Mouse (Mus musculus) CH12.LX (cell line): ENCODE measurements around the gene Ap2a2. TPM values are rescaled to one million over a fixed set of nuclear protein-coding genes. Genes with fewer than 3 reads are reported as not detected.

ENCODE experiments used
- DNase-seq: peaks from one replicate; pipeline ENCODE4 v3.0.0-alpha.2; 2013; ENCODE audit errors: extremely low read depth
- H3K27ac ChIP-seq: 2 replicates; pipeline ENCODE4 v1.5.1; 2012; ENCODE audit warnings: low read depth, mild to moderate bottlenecking, control low read depth, moderate library complexity; ENCODE audit not compliant: insufficient read depth
- H3K27me3 ChIP-seq: replicated peaks from 2 replicates; pipeline ENCODE3; 2012; ENCODE audit warnings: inconsistent platforms
- H3K36me3 ChIP-seq, 2 experiments: replicated peaks in 1 of 2; 2 replicates each; pipeline versions ENCODE3 to v1.6.1; 2012; ENCODE audit warnings: inconsistent platforms in 1 of 2, low read length in 1 of 2, mild to moderate bottlenecking in 1 of 2, mixed read lengths in 1 of 2, moderate library complexity in 1 of 2; ENCODE audit not compliant: control insufficient read depth in 1 of 2, insufficient read depth in 1 of 2
- H3K4me1 ChIP-seq, 2 experiments: 2 replicates each; pipeline ENCODE4 v1.6.1; 2012; ENCODE audit warnings: inconsistent platforms in 1 of 2, moderate library complexity in 1 of 2; ENCODE audit not compliant: insufficient read depth in 2 of 2, control insufficient read depth in 1 of 2
- H3K4me2 ChIP-seq: 2 replicates; pipeline ENCODE4 v1.6.1; 2012; ENCODE audit warnings: low read depth, mild to moderate bottlenecking, control low read depth; ENCODE audit not compliant: poor library complexity, insufficient read depth, severe bottlenecking
- H3K4me3 ChIP-seq, 3 experiments: fragments of 150-350 bp in 1 of 3; sonication (generic) in 1 of 3; replicated peaks in 1 of 3; 2 replicates each; pipeline versions ENCODE3 to v1.5.1; 2011 to 2012; ENCODE audit warnings: low read depth in 2 of 3, low read length in 2 of 3, mild to moderate bottlenecking in 2 of 3, moderate library complexity in 2 of 3, control low read depth in 1 of 3, improper control_type of control experiment in 1 of 3, inconsistent platforms in 1 of 3, mixed read lengths in 1 of 3; ENCODE audit not compliant: poor library complexity in 1 of 3
- H3K79me2 ChIP-seq: replicated peaks from 2 replicates; pipeline ENCODE4 v1.6.1; 2012; ENCODE audit warnings: mild to moderate bottlenecking, moderate library complexity; ENCODE audit not compliant: control insufficient read depth, poor library complexity, insufficient read depth, severe bottlenecking; ENCODE audit errors: extremely low read depth
- H3K9ac ChIP-seq: 2 replicates; pipeline ENCODE4 v1.6.1; 2012; ENCODE audit warnings: low read depth, mild to moderate bottlenecking, control low read depth, moderate library complexity; ENCODE audit not compliant: insufficient read depth
- H3K9me3 ChIP-seq: replicated peaks from 2 replicates; pipeline ENCODE3; 2012; ENCODE audit warnings: low read length, inconsistent platforms, mixed read lengths
- CTCF ChIP-seq, 2 experiments: IDR thresholded peaks in 1 of 2; conservative IDR thresholded peaks in 1 of 2; 2 replicates each; pipeline ENCODE4 v1.5.1; 2011 to 2012; ENCODE audit warnings: low read depth in 2 of 2, low read length in 2 of 2, improper control_type of control experiment in 1 of 2, inconsistent platforms in 1 of 2, mild to moderate bottlenecking in 1 of 2, moderate library complexity in 1 of 2
- ELF1 ChIP-seq: IDR thresholded peaks from 2 replicates; pipeline ENCODE4 v1.6.1; 2014; ENCODE audit warnings: low read depth, mild to moderate bottlenecking, inconsistent platforms, low read length, improper control_type of control experiment
- JUN ChIP-seq: IDR thresholded peaks from 2 replicates; pipeline ENCODE4 v1.6.1; 2011; ENCODE audit warnings: low read depth, mild to moderate bottlenecking, low read length, improper control_type of control experiment, moderate library complexity; ENCODE audit not compliant: insufficient read depth
- MAX ChIP-seq: IDR thresholded peaks from 2 replicates; pipeline ENCODE4 v1.6.1; 2011; ENCODE audit warnings: low read length, improper control_type of control experiment
- MAZ ChIP-seq: IDR thresholded peaks from 2 replicates; pipeline ENCODE4 v1.6.1; 2012; ENCODE audit warnings: low read depth, mild to moderate bottlenecking, inconsistent platforms, low read length, improper control_type of control experiment, moderate library complexity
- POLR2A ChIP-seq: IDR thresholded peaks from 2 replicates; pipeline ENCODE4 v1.6.1; 2011; ENCODE audit warnings: low read depth, mild to moderate bottlenecking, improper control_type of control experiment, low read length
- RAD21 ChIP-seq: IDR thresholded peaks from 2 replicates; pipeline ENCODE4 v1.6.1; 2011; ENCODE audit warnings: low read depth, mild to moderate bottlenecking, low read length, improper control_type of control experiment, moderate library complexity
- RCOR1 ChIP-seq: conservative IDR thresholded peaks from 2 replicates; pipeline ENCODE4 v1.6.1; 2012; ENCODE audit warnings: low read depth, mild to moderate bottlenecking, inconsistent platforms, low read length, improper control_type of control experiment
- SIN3A ChIP-seq: IDR thresholded peaks from 2 replicates; pipeline ENCODE4 v1.6.1; 2012; ENCODE audit warnings: low read length, improper control_type of control experiment, inconsistent platforms
- SMC3 ChIP-seq: IDR thresholded peaks from 2 replicates; pipeline ENCODE4 v1.6.1; 2011; ENCODE audit warnings: low read depth, low read length, improper control_type of control experiment
- UBTF ChIP-seq: IDR thresholded peaks from 2 replicates; pipeline ENCODE4 v1.6.1; 2012; ENCODE audit warnings: low read depth, mild to moderate bottlenecking, inconsistent platforms, low read length, improper control_type of control experiment, moderate library complexity
- USF2 ChIP-seq: conservative IDR thresholded peaks from 2 replicates; pipeline ENCODE4 v1.6.1; 2011; ENCODE audit warnings: low read depth, low read length, improper control_type of control experiment
- ZC3H11A ChIP-seq: IDR thresholded peaks from 2 replicates; pipeline ENCODE4 v1.6.1; 2012; ENCODE audit warnings: low read depth, mild to moderate bottlenecking, inconsistent platforms, low read length, improper control_type of control experiment
- ZMIZ1 ChIP-seq: IDR thresholded peaks from 2 replicates; pipeline ENCODE4 v1.6.1; 2012; ENCODE audit warnings: low read depth, mild to moderate bottlenecking, inconsistent platforms, low read length, improper control_type of control experiment
- dilution Hi-C: fragments of 300-500 bp; cut with MboI; formaldehyde crosslinking; loops from 2 replicates; pipeline ENCODE4 v1.14.3; 2020; ENCODE audit warnings: low sequenced_read_pairs; ENCODE audit not compliant: extremely low pct_unique_long_range_greater_than_20kb, extremely low pct_ligation_motif_present
- in situ Hi-C: fragments of 300-500 bp; cut with MboI; formaldehyde crosslinking; loops from 3 replicates; pipeline ENCODE4 v1.14.3; 2019; ENCODE audit warnings: low sequenced_read_pairs, low pct_ligation_motif_present, low pct_unique_long_range_greater_than_20kb, mixed read lengths
- polyA plus RNA-seq: library from polyadenylated mRNA; unstranded; fragments of >175 nt; gene quantifications from 2 replicates; pipeline ENCODE4 v1.2.1, GENCODE M21; 2012; ENCODE audit warnings: low read depth; ENCODE audit not compliant: insufficient read length
- total RNA-seq, 2 experiments: library from RNA; depleted of rRNA; stranded (reverse); fragments of 300-350 nt in 1 of 2; fragments of >200 nt in 1 of 2; gene quantifications; 2 replicates each; pipeline ENCODE4 v1.2.3; 2012 to 2014

The Ap2a2 gene
- total and polyA plus RNA-seq, 3 experiments: 30.0 to 50.7 (median 43.1) TPM

DNA sequence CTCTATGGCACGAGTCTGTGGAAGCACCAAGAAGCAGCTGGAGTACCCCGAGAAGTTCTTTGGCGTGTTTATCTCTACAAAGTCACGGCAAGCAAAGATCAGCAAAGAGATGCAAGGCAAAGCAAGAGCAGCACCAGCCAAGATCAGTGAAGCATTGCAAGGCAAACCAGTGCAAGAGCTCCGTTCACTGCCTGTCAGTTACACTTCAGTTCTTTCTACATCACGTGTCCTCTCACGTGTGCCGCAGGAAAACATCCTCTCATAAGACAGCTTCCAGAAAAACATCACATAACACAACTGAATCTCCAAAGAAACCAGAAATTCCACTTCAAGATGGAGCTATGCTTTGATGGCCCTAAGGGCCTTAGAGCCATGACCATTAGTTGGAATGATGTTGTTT, 29.0 kb downstream of the Ap2a2 start:
- dilution Hi-C loops: no loop called here

DNA sequence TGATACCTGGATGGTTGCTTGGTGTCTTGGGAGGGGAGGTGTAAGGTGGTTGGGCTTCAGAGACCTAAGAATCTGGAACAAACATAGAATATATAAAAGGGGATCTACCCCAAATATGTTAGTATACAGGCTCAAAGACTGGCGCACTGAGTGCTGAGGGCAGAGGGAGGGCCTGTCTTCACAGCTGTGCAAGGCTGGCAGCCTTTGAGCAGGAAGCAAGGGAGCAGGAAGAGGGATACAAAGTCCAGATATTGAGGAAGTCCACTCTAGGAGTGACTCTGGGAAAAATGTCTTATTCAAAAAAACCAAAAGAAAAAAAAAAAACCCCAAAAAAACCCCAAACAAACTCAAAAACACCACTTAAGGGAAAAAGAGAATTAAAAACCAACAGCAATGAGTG, 30.1 kb downstream of the Ap2a2 start:
- Histone ChIP-seq H3K4me1 (peaks cover 3 to 8% of the 10 kb centered on the region in 2 experiments; a peak in 2 of 4 replicates), H3K36me3 (peaks cover 16 to 67% of the 10 kb centered on the region in 2 experiments), H3K27me3 (no peaks in the 10 kb centered on the region), H3K4me3 (no peak overlapping the region), H3K9ac (no peak overlapping the region), H3K79me2 (no peaks in the 10 kb centered on the region), H3K9me3 (no peaks in the 10 kb centered on the region), H3K27ac (no peak overlapping the region)
- dilution Hi-C loops: no loop called here
- in situ Hi-C loops: loop anchor here (5.0 kb wide), 1 partner anchor 35 kb away; no protein-coding TSS in a partner anchor
- no peak for DNase-seq
- TF ChIP-seq SMC3: no peak
- no peak for TF ChIP-seq RAD21
- TF ChIP-seq MAZ: no peak
- TF ChIP-seq MAX: no peak
- TF ChIP-seq ZC3H11A: no peak
- no peak for TF ChIP-seq CTCF (conservative IDR thresholded peaks at IDR 0.05 in 1 of 2, IDR thresholded peaks at IDR 0.05 in 1 of 2; ENCODE audit: low read depth in 2 of 2, low read length in 2 of 2)
- TF ChIP-seq, all 38 proteins: peak for 0
- no peak overlapping the region for H3K4me2 ChIP-seq

More for the DNA sequence above, 29.0 kb downstream of the Ap2a2 start:
- H3K36me3 ChIP-seq: peaks cover 16 to 58% of the 10 kb centered on the region in 2 experiments
- in situ Hi-C loops: loop anchor here (5.0 kb wide), 1 partner anchor 36 kb away; no protein-coding TSS in a partner anchor
- H3K27me3 ChIP-seq: no peaks in the 10 kb centered on the region
- peaks cover 3 to 8% of the 10 kb centered on the region in 2 experiments; a peak in 2 of 4 replicates for H3K4me1 ChIP-seq
- H3K79me2 ChIP-seq: no peaks in the 10 kb centered on the region
- DNase-seq: no peak
- H3K4me2 ChIP-seq: no peak overlapping the region
- no peak overlapping the region for H3K9ac ChIP-seq
- H3K9me3 ChIP-seq: no peaks in the 10 kb centered on the region
- H3K27ac ChIP-seq: no peak overlapping the region
- H3K4me3 ChIP-seq: no peak overlapping the region
- TF ChIP-seq CTCF (conservative IDR thresholded peaks at IDR 0.05 in 1 of 2, IDR thresholded peaks at IDR 0.05 in 1 of 2; ENCODE audit: low read depth in 2 of 2, low read length in 2 of 2) (no peak), USF2 (no peak), UBTF (no peak)

DNA sequence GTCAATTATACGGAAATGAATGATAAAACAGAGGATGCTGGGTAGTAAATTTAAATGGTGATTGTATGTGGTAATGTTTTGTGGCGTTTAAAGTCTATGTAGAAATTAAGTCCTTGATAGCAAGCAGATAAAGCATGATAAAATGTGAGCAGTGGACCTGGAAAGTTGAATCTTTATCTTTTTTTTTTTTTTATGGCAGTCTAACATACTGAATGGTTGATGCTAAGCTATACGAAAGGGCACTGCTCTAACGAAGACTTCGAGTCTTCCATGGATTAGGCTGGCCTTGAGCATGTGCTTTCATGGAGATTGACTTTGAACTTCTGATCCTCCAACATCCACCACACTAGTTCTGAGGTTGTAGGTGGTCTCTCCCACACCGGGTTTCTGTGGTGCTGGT, 31.1 kb downstream of the Ap2a2 start:
- Histone ChIP-seq H3K36me3 (peaks cover 20 to 71% of the 10 kb centered on the region in 2 experiments), H3K4me1 (peaks cover 3 to 8% of the 10 kb centered on the region in 2 experiments; a peak in 2 of 4 replicates), H3K4me3 (no peak overlapping the region), H3K9me3 (no peaks in the 10 kb centered on the region), H3K9ac (no peak overlapping the region), H3K4me2 (no peak overlapping the region), H3K79me2 (no peaks in the 10 kb centered on the region), H3K27ac (no peak overlapping the region), H3K27me3 (no peaks in the 10 kb centered on the region)
- no peak for DNase-seq
- no peak for TF ChIP-seq POLR2A
- no peak for TF ChIP-seq ZC3H11A
- TF ChIP-seq JUN: no peak
- no peak for TF ChIP-seq ZMIZ1
- TF ChIP-seq SMC3: no peak
- no peak for TF ChIP-seq MAX
- TF ChIP-seq SIN3A: no peak
- TF ChIP-seq ELF1: no peak
- TF ChIP-seq RCOR1: no peak
- dilution Hi-C loops (no loop called here), in situ Hi-C loops (loop anchor here (5.0 kb wide), 1 partner anchor 34 kb away; no protein-coding TSS in a partner anchor)
